Comparison of ENCODE assay signal across 20 mouse cellular contexts in the genomic region with DNA sequence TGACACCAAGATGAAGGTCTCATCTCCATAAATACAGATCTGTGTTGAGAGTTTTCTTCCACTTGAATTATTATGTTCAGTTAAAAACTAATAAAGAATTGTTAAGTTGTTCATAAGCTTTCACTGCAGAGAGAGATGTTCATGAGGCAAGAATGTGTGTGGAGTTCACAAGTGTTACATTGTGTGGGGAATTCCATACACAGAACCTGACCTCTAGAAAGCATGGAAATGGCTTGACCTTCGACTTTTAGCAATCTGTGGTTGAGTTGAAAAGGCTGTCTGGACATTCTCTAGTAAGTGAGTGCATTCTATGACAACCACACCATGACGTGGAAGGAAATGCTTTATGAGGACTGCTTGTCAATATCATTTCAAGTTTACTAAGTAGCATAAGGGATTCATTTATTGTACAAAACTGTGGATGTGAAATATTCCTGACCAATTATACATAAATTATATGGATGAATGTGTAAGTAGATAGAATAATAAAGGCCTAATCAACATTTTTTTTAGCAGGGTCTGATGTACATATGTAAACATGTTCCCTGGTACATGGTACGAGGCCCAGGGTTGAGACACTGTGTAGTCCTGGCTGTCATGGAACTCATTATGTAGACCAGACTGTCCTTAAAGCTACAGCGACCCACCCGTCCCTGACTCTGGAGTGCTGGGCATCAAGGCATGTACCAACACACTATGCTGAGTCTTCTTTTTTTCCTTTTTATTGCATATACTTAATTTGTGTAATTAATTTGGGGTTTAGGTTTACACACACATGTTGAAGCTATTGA.
DNase-seq lines count a peak whose midpoint lies in the region; ATAC-seq lines count a peak whose summit lies in the region.
"Had no signal": no experiment of that assay in that cellular context is flagged by ENCODE, and none has a peak within 500 bp of the region (broad histone marks: within the 10 kb centered on the region; RNA-seq: fewer than 3 reads in every experiment).

No protein-coding gene starts in this region.

- no peaks in the 10 kb centered on the region for H3K36me3 ChIP-seq in heart, embryonic 10.5 days
- H3K36me3 ChIP-seq in intestine, embryonic 15.5 days: no peaks in the 10 kb centered on the region
- H3K36me3 ChIP-seq: embryonic facial prominence, embryonic 13.5 days; hindbrain, embryonic 12.5 days; limb, embryonic 12.5 days had no signal

- no peak overlapping the region for H3K4me3 ChIP-seq in heart, embryonic 10.5 days
- H3K4me3 ChIP-seq in intestine, embryonic 15.5 days (replicated peaks): no peak overlapping the region
- H3K4me3 ChIP-seq: embryonic facial prominence, embryonic 13.5 days; hindbrain, embryonic 12.5 days; left cerebral cortex, adult 2 months; limb, embryonic 12.5 days had no signal

- DNase-seq in heart, embryonic 10.5 days (ENCODE audit: low spot score): no peak
- DNase-seq in heart, adult 8-10 months (ENCODE audit: low spot score): no peak
- DNase-seq in 3T3-L1 (ENCODE audit: low read depth, low spot score): peak; percentile 96
- peak; percentile 88 for DNase-seq in Muller cell, postnatal 12 days (ENCODE audit: inconsistent ontology term)
- peak; percentile 73 for DNase-seq in fibroblast of lung, adult 2 months (ENCODE audit: low read depth)
- DNase-seq in adrenal gland, adult 2 months: no peak
- DNase-seq: cerebellum, adult 18-20 months; cerebellum, postnatal 25 days; heart, postnatal 10 days; kidney, adult 9 months; kidney, postnatal 36 days; thymus, postnatal 14 days had no signal

- H3K4me1 ChIP-seq in heart, embryonic 10.5 days: peaks cover 8% of the 10 kb centered on the region; the same call in 1 of the 2 replicates
- H3K4me1 ChIP-seq in intestine, embryonic 15.5 days (replicated peaks): no peaks in the 10 kb centered on the region
- H3K4me1 ChIP-seq: embryonic facial prominence, embryonic 13.5 days had no signal

- H3K4me2 ChIP-seq in intestine, embryonic 15.5 days (replicated peaks): no peak overlapping the region
- H3K4me2 ChIP-seq: embryonic facial prominence, embryonic 13.5 days; hindbrain, embryonic 12.5 days; limb, embryonic 12.5 days; midbrain, embryonic 11.5 days had no signal

- H3K27me3 ChIP-seq in heart, embryonic 10.5 days (ENCODE audit: insufficient read depth, poor library complexity, severe bottlenecking): no peaks in the 10 kb centered on the region
- no peaks in the 10 kb centered on the region for H3K27me3 ChIP-seq in intestine, embryonic 15.5 days (replicated peaks)
- H3K27me3 ChIP-seq: embryonic facial prominence, embryonic 13.5 days; hindbrain, embryonic 12.5 days; limb, embryonic 12.5 days had no signal

- H3K27ac ChIP-seq in heart, embryonic 10.5 days: peak overlapping the region; percentile 16; the same call in 1 of the 2 replicates
- no peak overlapping the region for H3K27ac ChIP-seq in intestine, embryonic 15.5 days
- H3K27ac ChIP-seq: embryonic facial prominence, embryonic 13.5 days; hindbrain, embryonic 12.5 days; left cerebral cortex, adult 2 months; limb, embryonic 12.5 days; liver, embryonic 14.5 days had no signal

- H3K9me3 ChIP-seq in heart, embryonic 10.5 days: no peaks in the 10 kb centered on the region
- no peaks in the 10 kb centered on the region for H3K9me3 ChIP-seq in intestine, embryonic 15.5 days
- H3K9me3 ChIP-seq: embryonic facial prominence, embryonic 13.5 days; hindbrain, embryonic 12.5 days; limb, embryonic 12.5 days had no signal

- WGBS in heart, embryonic 10.5 days: 69% methylated on average over 5 of the region's 5 CpGs
- 53% methylated on average over 5 of the region's 5 CpGs for WGBS in intestine, embryonic 15.5 days

- H3K9ac ChIP-seq in intestine, embryonic 15.5 days: no peak overlapping the region
- H3K9ac ChIP-seq: embryonic facial prominence, embryonic 13.5 days; hindbrain, embryonic 12.5 days; limb, embryonic 12.5 days; liver, embryonic 14.5 days had no signal

- ATAC-seq in intestine, embryonic 15.5 days: no peak
- ATAC-seq: inflammation-experienced regulatory T-cells, adult 6 months had no signal

Comparison
In these comparisons a context has a peak if more than half of its experiments do, and no peak if none do; other contexts are left out.
1. DNase-seq: peak in 3T3-L1 (single experiment), Muller cell, postnatal 12 days (single experiment) and fibroblast of lung, adult 2 months (single experiment); none in heart, embryonic 10.5 days (single experiment), heart, adult 8-10 months (single experiment) and adrenal gland, adult 2 months (single experiment).